Mouse (Mus musculus) heart, postnatal 0 days (tissue): ENCODE measurements around the gene Prdx3.

Experiments
- CTCF ChIP-seq: IDR thresholded peaks from 2 replicates; pipeline ENCODE4 v1.5.1; 2016; ENCODE audit warnings: antibody characterized with exemption, control low read depth, low read depth
- EP300 ChIP-seq: IDR thresholded peaks from 2 replicates; pipeline ENCODE4 v1.6.1; 2016; ENCODE audit warnings: antibody characterized with exemption, low read depth

GRCm38 (mm10) chr19:60887637-60888036 is 13.3 kb upstream of the Prdx3 start:
- TF ChIP-seq CTCF (no peak), EP300 (no peak)
